Mouse (Mus musculus): ENCODE measurements around the gene Cysltr2.

The Cysltr2 gene

GRCm38 (mm10) chr14:73048937-73049336 is at the start of gene Cysltr2:
TSS of gene Cysltr2 (minus strand) at chr14:73049114.
- DNase-seq (ENCODE audit: low read depth, low spot score) = no peak

GRCm38 (mm10) chr14:73094802-73095550 is 46.1 kb upstream of the Cysltr2 start:
- DNase-seq (ENCODE audit: low read depth, low spot score) = no peak

- no peak for DNase-seq (ENCODE audit: low read depth, low spot score)
Observed at GRCm38 (mm10) chr14:73092871-73093270, 44.0 kb upstream of the Cysltr2 start.

- DNase-seq (ENCODE audit: low read depth, low spot score) = no peak
Observed at GRCm38 (mm10) chr14:73088224-73088623, 39.3 kb upstream of the Cysltr2 start.

- DNase-seq (ENCODE audit: low read depth, low spot score) = no peak
Observed at GRCm38 (mm10) chr14:73087746-73088145, 38.8 kb upstream of the Cysltr2 start.

- no peak for DNase-seq (ENCODE audit: low read depth, low spot score)
Observed at GRCm38 (mm10) chr14:73087247-73087646, 38.3 kb upstream of the Cysltr2 start.

GRCm38 (mm10) chr14:73086425-73086824 is 37.5 kb upstream of the Cysltr2 start:
- DNase-seq (ENCODE audit: low read depth, low spot score) = no peak

GRCm38 (mm10) chr14:73083563-73083962 is 34.6 kb upstream of the Cysltr2 start:
- DNase-seq (ENCODE audit: low read depth, low spot score) = no peak

- no peak for DNase-seq (ENCODE audit: low read depth, low spot score)
Observed at GRCm38 (mm10) chr14:73064460-73064859, 15.5 kb upstream of the Cysltr2 start.

GRCm38 (mm10) chr14:73058755-73059154 is 9.8 kb upstream of the Cysltr2 start:
- no peak for DNase-seq (ENCODE audit: low read depth, low spot score)

GRCm38 (mm10) chr14:73057764-73058163 is 8.8 kb upstream of the Cysltr2 start:
- DNase-seq (ENCODE audit: low read depth, low spot score) = no peak

GRCm38 (mm10) chr14:73056813-73057212 is 7.9 kb upstream of the Cysltr2 start:
- no peak for DNase-seq (ENCODE audit: low read depth, low spot score)

GRCm38 (mm10) chr14:73045199-73045928 is 3.5 kb downstream of the Cysltr2 start:
- DNase-seq (ENCODE audit: low read depth, low spot score) = no peak

- DNase-seq (ENCODE audit: low read depth, low spot score) = no peak
Observed at GRCm38 (mm10) chr14:73041689-73042088, 7.2 kb downstream of the Cysltr2 start.

- DNase-seq (ENCODE audit: low read depth, low spot score) = no peak
Observed at GRCm38 (mm10) chr14:73033290-73033689, 15.6 kb downstream of the Cysltr2 start.

GRCm38 (mm10) chr14:73031218-73031617 is 17.7 kb downstream of the Cysltr2 start:
- no peak for DNase-seq (ENCODE audit: low read depth, low spot score)

- no peak for DNase-seq (ENCODE audit: low read depth, low spot score)
Observed at GRCm38 (mm10) chr14:73017272-73017671, 31.6 kb downstream of the Cysltr2 start.

GRCm38 (mm10) chr14:73015386-73015785 is 33.5 kb downstream of the Cysltr2 start:
- no peak for DNase-seq (ENCODE audit: low read depth, low spot score)

- DNase-seq (ENCODE audit: low read depth, low spot score) = no peak
Observed at GRCm38 (mm10) chr14:73013723-73014544, 35.0 kb downstream of the Cysltr2 start.

GRCm38 (mm10) chr14:73001814-73002213 is 47.1 kb downstream of the Cysltr2 start:
- DNase-seq (ENCODE audit: low read depth, low spot score) = no peak

GRCm38 (mm10) chr14:73000325-73000724 is 48.6 kb downstream of the Cysltr2 start:
- peak; percentile 26 for DNase-seq (ENCODE audit: low read depth, low spot score)

GRCm38 (mm10) chr14:72998111-72998510 is 50.8 kb downstream of the Cysltr2 start:
- DNase-seq (ENCODE audit: low read depth, low spot score) = no peak

All from embryo, embryonic 11.5 days (tissue).